Mouse (Mus musculus): ENCODE measurements around the gene Aak1.

Aak1 gene

DNA sequence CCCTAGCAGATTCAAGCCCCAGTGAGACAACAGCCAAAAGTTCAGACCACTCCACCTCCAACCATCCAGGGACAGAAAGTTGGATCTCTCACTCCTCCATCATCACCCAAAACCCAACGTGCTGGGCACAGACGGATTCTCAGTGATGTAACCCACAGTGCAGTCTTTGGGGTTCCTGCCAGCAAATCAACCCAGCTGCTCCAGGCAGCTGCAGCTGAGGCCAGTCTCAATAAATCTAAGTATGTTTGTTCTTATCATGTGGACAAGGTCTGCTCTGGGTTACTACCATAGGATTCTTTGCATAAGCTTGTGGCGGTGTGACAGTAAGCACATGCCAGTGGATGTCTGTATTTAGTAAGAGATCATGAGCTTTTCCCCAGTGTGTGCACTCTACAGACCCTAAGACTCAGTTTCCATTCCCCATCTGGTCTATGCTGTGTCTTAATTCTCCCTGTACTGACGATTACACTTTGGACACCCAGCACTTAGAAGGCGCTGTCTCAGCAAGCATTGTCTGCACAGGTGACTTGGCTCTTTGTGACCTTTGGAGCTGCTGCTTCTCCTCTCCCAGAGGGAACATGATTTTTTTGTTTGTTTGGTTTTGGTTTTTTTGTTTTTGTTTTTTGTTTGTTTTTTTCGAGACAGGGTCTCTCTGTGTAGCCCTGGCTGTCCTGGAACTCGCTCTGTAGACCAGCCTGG lies 114.8 kb downstream of the Aak1 start:
- peak; percentile 14 for DNase-seq

- no peak for DNase-seq
Observed at GRCm38 (mm10) chr6:86967166-86967565, 117.8 kb downstream of the Aak1 start.

GRCm38 (mm10) chr6:86973956-86974355 lies 124.6 kb downstream of the Aak1 start:
- DNase-seq = no peak

- no peak for DNase-seq
Observed at GRCm38 (mm10) chr6:86978156-86978908, 129.0 kb downstream of the Aak1 start.

DNA sequence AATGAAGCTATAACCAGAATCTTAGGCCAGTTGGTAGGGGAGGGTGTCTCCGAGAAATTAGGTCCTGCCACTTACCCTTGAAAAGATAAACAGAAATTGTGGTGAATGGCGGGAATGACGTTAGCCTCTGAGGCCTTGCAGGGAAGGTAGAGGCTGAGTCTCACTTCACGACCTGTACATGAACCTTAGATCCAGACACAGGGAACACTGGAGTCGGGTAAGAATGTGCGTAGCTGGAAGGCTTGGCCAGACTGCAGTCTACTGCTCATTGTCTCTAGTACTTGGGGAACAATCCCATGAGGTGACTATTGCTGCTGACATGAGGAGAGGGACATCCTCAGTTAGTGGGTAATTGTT lies 129.6 kb downstream of the Aak1 start:
- no peak for DNase-seq

DNA sequence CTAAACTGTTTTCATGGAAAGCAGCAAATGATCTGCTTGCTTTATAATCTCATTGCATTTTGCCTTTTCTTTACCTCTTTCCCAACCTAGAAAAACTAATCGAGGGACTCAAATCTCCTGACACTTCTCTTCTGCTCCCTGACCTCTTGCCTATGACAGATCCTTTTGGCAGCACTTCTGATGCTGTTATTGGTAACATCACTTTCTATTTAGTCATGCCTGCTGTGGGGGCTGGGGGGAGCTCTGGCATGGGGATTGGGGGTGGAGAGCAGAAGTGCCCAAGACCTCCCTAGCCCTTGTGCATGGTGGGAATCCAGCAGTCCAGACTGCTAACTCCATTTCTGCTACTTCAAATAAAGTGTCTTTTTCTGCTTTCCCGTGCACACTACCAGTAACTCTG lies 131.9 kb downstream of the Aak1 start:
- peak; percentile 32 for DNase-seq

DNA sequence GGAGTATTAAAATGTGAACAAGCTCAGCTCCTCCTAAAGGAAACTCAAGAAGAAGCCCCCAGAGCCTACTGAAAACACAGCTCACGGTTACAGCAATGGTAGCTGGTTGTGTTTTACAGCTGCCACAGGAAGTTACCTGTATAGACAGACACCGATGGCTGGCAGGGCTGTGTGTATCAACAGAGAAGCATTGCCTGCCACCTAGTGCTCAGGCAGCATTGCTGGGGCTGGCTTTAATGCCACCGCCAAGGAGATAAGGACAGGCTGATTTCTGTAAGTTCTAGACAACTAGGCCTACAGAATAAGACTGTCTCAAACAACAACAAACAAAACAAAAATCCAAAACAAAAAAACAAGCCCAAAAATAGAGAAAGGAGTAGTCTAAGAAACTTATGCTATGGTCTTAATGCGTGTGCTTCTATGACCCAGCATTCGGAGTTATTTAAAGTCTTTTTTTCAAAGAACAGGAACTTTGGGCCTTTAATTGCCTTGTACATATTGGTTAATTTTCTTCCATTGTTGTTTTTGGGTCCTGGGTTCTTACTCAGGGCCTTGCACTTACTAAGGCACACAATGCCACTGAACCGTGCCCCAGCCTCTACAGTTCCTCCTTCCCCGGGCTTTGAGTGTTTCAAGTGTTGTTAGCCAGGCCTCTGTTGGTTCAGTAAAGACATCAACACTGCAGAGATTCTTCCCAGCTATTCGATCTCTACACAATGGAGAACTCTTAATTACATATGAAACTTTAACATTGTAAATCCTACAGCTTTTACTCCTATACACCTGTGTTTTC lies 136.2 kb downstream of the Aak1 start:
- no peak for DNase-seq

DNA sequence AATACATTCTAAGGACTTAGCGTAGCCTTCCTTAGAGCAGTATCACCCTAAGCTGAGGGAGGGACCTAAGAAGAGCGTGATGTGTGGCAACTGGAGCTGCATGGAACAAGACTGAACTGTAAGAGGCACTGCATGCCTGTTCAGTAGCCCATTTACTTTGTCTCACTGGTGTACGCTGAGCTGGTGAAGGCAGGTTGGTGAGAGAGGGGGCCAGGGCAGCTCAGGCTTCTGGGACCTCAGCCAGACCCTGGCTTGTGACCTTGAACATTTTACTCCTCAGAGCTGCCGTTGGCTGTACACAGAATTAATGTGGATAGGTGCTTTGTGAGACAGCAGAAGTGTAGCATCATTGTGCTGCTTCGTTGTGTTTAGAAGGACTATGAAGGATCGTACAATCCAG lies 140.3 kb downstream of the Aak1 start:
- DNase-seq = no peak

GRCm38 (mm10) chr6:86991041-86991440 lies 141.7 kb downstream of the Aak1 start:
- peak; percentile 22 for DNase-seq

- no peak for DNase-seq
Observed at GRCm38 (mm10) chr6:86992349-86992748, 143.0 kb downstream of the Aak1 start.

DNA sequence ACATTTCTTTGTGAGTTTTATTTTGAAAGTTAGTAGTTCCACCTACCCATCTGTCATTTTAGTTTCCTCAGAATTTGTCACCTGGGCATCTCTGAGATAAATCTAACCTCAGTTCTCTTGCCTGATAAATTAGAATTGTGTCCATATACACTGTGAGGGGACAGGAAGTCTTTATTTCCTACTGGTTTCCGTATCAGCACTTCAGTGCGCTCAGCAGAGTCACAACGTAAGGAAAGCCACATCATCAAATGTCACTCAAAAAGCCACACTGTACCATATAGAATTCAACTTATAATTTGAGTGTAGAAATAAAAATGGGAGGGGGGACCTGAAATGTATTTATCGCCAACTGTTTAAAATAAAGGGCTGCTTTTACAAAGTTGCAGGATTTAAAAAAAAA lies 144.9 kb downstream of the Aak1 start:
- DNase-seq = no peak

DNA sequence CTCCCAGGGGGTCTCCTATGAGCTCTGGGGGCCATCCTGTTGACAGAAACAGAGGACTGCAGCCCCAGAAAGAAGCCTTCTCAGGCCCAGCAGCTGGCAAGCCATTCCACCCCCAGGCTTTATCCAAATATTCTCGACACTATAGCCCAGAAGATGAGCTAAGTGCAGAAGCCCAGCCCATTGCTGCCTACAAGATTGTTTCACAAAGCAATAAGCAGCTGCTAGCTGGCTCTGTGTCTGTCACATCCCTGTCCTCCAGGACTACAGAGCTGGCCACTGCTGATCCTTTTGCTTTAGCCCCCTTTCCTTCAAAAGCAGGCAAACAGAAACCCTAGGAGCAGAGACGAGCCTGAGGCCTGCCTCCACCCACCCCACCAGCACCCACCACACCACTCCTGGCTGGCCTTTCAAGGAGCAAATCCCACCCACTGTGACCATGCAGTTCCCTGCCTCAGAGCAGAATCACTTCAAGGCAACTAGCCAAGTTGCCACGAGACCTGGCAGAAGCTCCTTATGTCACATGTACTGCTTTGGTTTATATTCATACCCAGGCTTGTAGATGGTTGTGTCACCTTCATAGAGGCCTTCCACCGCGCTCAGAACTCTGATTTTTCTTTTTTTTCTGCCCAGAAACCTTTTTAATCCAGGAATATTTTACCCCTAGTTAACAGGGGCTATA lies 147.5 kb downstream of the Aak1 start:
- DNase-seq = peak; percentile 74

- no peak for DNase-seq
Observed at GRCm38 (mm10) chr6:86997360-86997759, 148.0 kb downstream of the Aak1 start.

DNA sequence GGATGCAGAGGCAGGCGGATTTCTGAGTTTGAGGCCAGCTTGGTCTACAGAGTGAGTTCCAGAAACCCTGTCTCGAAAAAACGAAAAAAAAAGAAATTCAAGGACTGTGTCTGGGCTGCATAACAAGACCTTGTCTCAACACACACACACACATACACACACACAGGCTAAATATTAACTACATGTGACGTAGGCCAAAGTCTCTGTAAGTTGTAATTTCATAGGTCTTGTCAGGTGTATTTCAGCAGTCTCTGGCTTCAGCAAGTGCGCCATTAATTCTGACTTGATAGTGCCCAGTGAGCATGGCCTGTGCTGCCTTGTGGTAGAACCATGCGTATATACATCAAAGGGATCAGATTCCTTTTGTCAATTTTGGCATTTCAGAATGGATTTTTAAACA lies 152.7 kb downstream of the Aak1 start:
- DNase-seq = no peak

- DNase-seq = peak; percentile 93
Observed at GRCm38 (mm10) chr6:87002521-87003055, 153.3 kb downstream of the Aak1 start.

GRCm38 (mm10) chr6:87004099-87004498 lies 154.8 kb downstream of the Aak1 start:
- no peak for DNase-seq

DNA sequence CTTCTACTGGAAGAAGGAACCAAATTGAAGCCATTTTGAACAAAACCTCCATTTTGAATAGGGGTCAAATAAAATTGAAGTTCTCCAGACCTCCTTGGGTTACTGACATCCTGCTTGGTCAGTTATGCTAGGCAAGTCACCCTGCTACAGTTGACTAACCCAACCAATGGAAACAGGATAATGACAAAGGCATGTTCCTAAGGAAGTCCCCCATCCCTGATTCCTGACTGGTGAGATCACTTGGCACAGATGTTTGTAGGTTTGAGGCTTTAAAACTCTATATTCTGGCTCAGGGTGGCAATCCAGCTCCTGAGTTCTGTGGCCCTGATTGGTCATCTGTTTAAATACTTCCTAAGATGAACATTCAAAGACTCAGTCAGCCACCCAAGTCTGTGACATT lies 156.3 kb downstream of the Aak1 start:
- no peak for DNase-seq

GRCm38 (mm10) chr6:87008887-87009286 lies 159.6 kb downstream of the Aak1 start, which contains the start of gene Nfu1:
TSS of gene Nfu1 (plus strand) at chr6:87009236.
- no peak for DNase-seq

DNA sequence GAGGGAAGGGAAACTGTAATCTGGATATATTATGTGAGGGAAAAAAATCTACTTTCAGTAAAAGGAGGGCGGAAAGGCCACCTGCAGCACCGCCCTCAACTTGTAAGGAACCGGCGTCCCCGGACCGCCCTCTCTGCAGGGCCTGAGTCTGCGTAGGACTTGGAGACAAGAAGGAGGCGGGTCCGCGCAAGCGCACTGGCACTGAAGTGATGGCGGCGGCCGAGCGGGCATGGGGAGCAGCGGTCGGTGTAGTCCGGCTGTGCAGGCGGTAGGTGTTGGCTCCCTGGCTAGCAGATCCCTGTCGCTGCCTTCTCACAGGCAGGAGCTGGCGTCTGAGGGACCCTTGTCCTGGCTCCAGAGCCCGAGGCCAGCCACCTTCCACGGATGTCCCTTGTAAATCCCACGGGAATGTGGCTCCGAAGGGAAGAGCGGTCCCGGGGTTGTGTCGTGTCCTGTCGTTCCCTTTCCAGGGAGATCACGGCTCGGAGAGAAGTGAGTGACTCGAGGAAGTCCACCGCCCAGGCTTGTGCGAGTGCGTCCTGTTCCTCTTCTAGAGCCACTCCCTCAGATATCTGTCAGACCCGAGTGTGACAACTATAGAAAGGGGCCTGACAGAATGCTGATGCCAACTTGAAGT lies 160.5 kb downstream of the Aak1 start:
- peak; percentile 97 for DNase-seq

DNA sequence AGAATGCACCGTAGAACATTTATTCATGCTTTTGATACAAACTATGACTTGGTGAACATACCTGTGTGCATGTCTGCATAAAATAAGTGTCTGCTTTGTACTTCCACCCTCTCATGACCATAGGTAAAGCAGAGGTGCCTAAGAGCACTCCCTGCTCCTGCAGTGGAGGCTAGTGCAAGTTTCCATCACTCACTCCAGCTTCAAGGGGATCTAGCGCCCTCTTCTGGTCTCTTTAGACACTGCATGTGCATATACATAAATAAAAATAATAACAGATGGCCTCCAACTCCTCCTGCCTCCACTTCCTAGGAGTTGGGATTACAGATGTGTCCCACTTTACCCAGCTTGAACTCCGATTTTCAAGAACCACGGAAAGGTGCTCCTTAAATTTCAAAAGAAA lies 167.6 kb downstream of the Aak1 start:
- peak; percentile 52 for DNase-seq

DNA sequence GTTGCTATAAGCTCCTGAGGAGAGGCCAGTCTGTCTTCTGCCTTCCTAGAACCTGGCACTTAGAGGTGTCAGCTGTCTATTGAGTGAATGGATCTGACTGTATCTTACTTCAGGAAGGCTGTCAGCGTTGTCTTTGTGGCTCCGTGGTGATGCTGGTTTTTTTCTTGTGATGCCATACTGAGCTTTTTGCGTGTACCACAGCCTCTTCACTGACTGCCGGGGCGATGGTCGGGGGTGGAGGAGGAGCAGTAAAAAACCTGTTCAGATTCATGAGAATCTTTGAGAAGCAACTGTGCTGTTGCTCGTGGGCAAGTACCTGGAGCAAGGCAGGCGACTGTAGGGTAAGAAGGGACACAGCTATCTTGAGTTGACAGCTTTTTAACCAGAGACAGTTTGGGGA lies 169.6 kb downstream of the Aak1 start:
- no peak for DNase-seq

DNA sequence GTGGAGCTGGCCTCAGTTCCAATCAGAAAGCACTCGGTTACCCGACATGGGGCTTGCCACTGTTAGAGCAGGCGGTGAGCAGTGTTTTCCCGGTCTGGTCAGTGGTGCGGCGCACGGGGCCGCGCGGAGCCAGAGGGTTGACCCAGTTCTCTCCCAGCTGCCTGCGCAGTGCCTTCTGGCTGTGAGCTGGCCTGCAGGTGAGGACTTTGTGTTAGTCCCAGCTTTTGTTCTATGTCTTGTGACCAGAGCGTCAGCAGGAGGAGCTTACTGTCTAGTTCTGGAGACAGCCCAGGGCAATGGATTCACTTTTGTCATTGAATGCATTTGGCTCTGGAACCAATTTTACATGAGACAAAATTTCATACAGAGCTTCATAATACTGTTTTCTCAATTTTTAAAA lies 172.5 kb downstream of the Aak1 start:
- DNase-seq = no peak
